ENCODE assay signal across 28 mouse cellular contexts in genomic region chr5:138258542-138258941, GRCm38 (mm10). TPM values are rescaled to one million over a fixed set of nuclear protein-coding genes. Genes with fewer than 3 reads are reported as not detected.
DNase-seq lines count a peak whose midpoint lies in the region; ATAC-seq and TF ChIP-seq lines count a peak whose summit lies in the region.
"Had no signal": no experiment of that assay in that cellular context is flagged by ENCODE, and none has a peak within 500 bp of the region (broad histone marks: within the 10 kb centered on the region; RNA-seq: fewer than 3 reads in every experiment).

No protein-coding gene starts in this region.

- H3K4me1 ChIP-seq in heart, embryonic 13.5 days = peaks cover 66% of the 10 kb centered on the region
- H3K4me1 ChIP-seq in G1E (ENCODE audit: insufficient read depth, low read depth, low read length) = peaks cover 86% of the 10 kb centered on the region

- intact Hi-C loops in heart, postnatal 14 days (cut with DNase I) = loop anchor here (5.0 kb wide), 1 partner anchor 184 kb away; the partner anchor contains the start of gene Zfp157

- peaks cover 43% of the 10 kb centered on the region for H3K36me3 ChIP-seq in heart, embryonic 13.5 days
- peaks cover 65% of the 10 kb centered on the region for H3K36me3 ChIP-seq in G1E (replicated peaks)

- peak overlapping the region; percentile 45; the same call in 1 of the 2 replicates for H3K27ac ChIP-seq in heart, embryonic 13.5 days (replicated peaks)
- H3K27ac ChIP-seq: forebrain, embryonic 15.5 days; heart, embryonic 15.5 days; hindbrain, embryonic 12.5 days; limb, embryonic 12.5 days; lung, embryonic 15.5 days; midbrain, embryonic 12.5 days; stomach, postnatal 0 days had no signal

- 0 out of 2 replicates have a peak overlapping the region, but pooled peaks have one; percentile 1 for H3K4me2 ChIP-seq in heart, embryonic 13.5 days
- H3K4me2 ChIP-seq: forebrain, embryonic 15.5 days; heart, embryonic 15.5 days; hindbrain, embryonic 12.5 days; limb, embryonic 12.5 days; lung, embryonic 15.5 days; midbrain, embryonic 12.5 days had no signal

- WGBS in heart, embryonic 13.5 days = 58% methylated on average over 6 of the region's 6 CpGs

- no peak for TF ChIP-seq CTCF in G1E (IDR thresholded peaks at IDR 0.05; ENCODE audit: low read depth, low read length)

- peak; percentile 55 for DNase-seq in adrenal gland, adult 8-10 months
- no peak for DNase-seq in adrenal gland, postnatal 25 days
- DNase-seq in heart, postnatal 14 days = no peak
- no peak for DNase-seq in G1E (ENCODE audit: low spot score)
- DNase-seq in brain, adult 2 months (ENCODE audit: low read depth, low spot score) = peak; percentile 36
- no peak for DNase-seq in kidney, postnatal 14 days
- no peak for DNase-seq in spleen, postnatal 36 days (ENCODE audit: low spot score in 2 of 2)
- DNase-seq: cerebellum, postnatal 14 days; embryo, embryonic 11 days; gastrocnemius, postnatal 36 days; kidney, adult 2 months; kidney, postnatal 25 days; retina, postnatal 1 day; right cerebral cortex, postnatal 4 days had no signal

- no peaks in the 10 kb centered on the region for H3K9me3 ChIP-seq in heart, embryonic 13.5 days
- H3K9me3 ChIP-seq in G1E (replicated peaks) = no peaks in the 10 kb centered on the region
- H3K9me3 ChIP-seq: forebrain, embryonic 15.5 days; heart, embryonic 15.5 days; hindbrain, embryonic 12.5 days; limb, embryonic 12.5 days; lung, embryonic 15.5 days; midbrain, embryonic 12.5 days had no signal

- no peaks in the 10 kb centered on the region for H3K27me3 ChIP-seq in heart, embryonic 13.5 days (replicated peaks)
- H3K27me3 ChIP-seq in G1E (ENCODE audit: insufficient read depth, low read length) = no peaks in the 10 kb centered on the region
- H3K27me3 ChIP-seq: CH12.LX; forebrain, embryonic 15.5 days; heart, embryonic 15.5 days; hindbrain, embryonic 12.5 days; limb, embryonic 12.5 days; lung, embryonic 15.5 days; midbrain, embryonic 12.5 days had no signal

- H3K4me3 ChIP-seq in heart, embryonic 13.5 days = no peak overlapping the region
- H3K4me3 ChIP-seq in G1E (ENCODE audit: low read depth, low read length) = peak overlapping the region; percentile 69; the same call in 1 of the 2 replicates
- H3K4me3 ChIP-seq: forebrain, embryonic 15.5 days; heart, embryonic 15.5 days; hindbrain, embryonic 12.5 days; limb, embryonic 12.5 days; lung, embryonic 15.5 days; midbrain, embryonic 12.5 days had no signal

- ATAC-seq in heart, embryonic 13.5 days (ENCODE audit: extremely low read depth, insufficient number of reproducible peaks, low FRiP score, low TSS enrichment) = no peak
- ATAC-seq in G1E (ENCODE audit: extremely low read depth, insufficient number of reproducible peaks, low FRiP score, poor library complexity, severe bottlenecking) = no peak
- ATAC-seq: forebrain, embryonic 15.5 days had no signal

- H3K9ac ChIP-seq in heart, embryonic 13.5 days = 0 out of 2 replicates have a peak overlapping the region, but pooled peaks have one; percentile 38
- H3K9ac ChIP-seq: forebrain, embryonic 15.5 days; heart, embryonic 15.5 days; hindbrain, embryonic 12.5 days; lung, embryonic 15.5 days; midbrain, embryonic 12.5 days had no signal

RNA-seq across cellular contexts. Expression of gene Lamtor4, which starts 3.3 kb away (rescaled TPM):
- 100 to 1,000 TPM in 2 of 4 experiments, 10 to 100 TPM in 2; 86.5 to 106 (median 99.5) TPM for total RNA-seq in adrenal gland, adult 8-10 months (2022)
- total RNA-seq in adrenal gland, postnatal 25 days (2021) = 79.7 and 96.6 TPM in 2 replicates
- polyA plus RNA-seq in heart, embryonic 13.5 days (2015; fragmentation: Nextera tagmentation; extraction: Ambion mirVana) = 77.9 and 86.8 TPM in 2 replicates
- total RNA-seq in heart, postnatal 14 days (2021) = 10 to 100 TPM; 59.2 to 63.4 TPM
- total RNA-seq in G1E (2014; fragmentation: Nextera tagmentation) (13.3 and 14.5 TPM in 2 replicates), G1E (2017) (22.9 and 33.1 TPM in 2 replicates)
- 51.8 and 51.9 TPM in 2 replicates for polyA plus RNA-seq in G1E (2012)

RNA-seq across cellular contexts. Expression of gene BC037034, which starts 5.3 kb away (rescaled TPM):
- total RNA-seq in adrenal gland, adult 8-10 months (2022) = 10 to 100 TPM; 22.7 to 48.4 (median 37.4) TPM
- total RNA-seq in adrenal gland, postnatal 25 days (2021) = 31.6 and 38.4 TPM in 2 replicates
- 2.9 and 3.0 TPM in 2 replicates for polyA plus RNA-seq in heart, embryonic 13.5 days (2015; fragmentation: Nextera tagmentation; extraction: Ambion mirVana)
- total RNA-seq in heart, postnatal 14 days (2021) = 1 to 10 TPM; 4.1 to 5.2 TPM
- total RNA-seq in G1E (2014; fragmentation: Nextera tagmentation) (35.6 and 41.8 TPM in 2 replicates), G1E (2017) (24.6 and 33.0 TPM in 2 replicates)
- polyA plus RNA-seq in G1E (2012) = 139 and 151 TPM in 2 replicates

RNA-seq across cellular contexts. Expression of gene Gal3st4, which starts 14.1 kb away (rescaled TPM):
- total RNA-seq in adrenal gland, adult 8-10 months (2022) = under 1 TPM in 2 of 4 experiments, not detected in 2; 0.17 to 0.38 TPM
- not detected in 2 replicates for total RNA-seq in adrenal gland, postnatal 25 days (2021)
- polyA plus RNA-seq in heart, embryonic 13.5 days (2015; fragmentation: Nextera tagmentation; extraction: Ambion mirVana) = 0.64 and 1.0 TPM in 2 replicates
- total RNA-seq in heart, postnatal 14 days (2021) = under 1 TPM; 0.38 to 0.41 TPM
- not detected in 2 replicates for total RNA-seq in G1E (2014; fragmentation: Nextera tagmentation)
- 0.06 and 0.27 TPM in 2 replicates for total RNA-seq in G1E (2017)
- polyA plus RNA-seq in G1E (2012) = not detected in 2 replicates
- total RNA-seq: monocyte, adult 5-6 weeks had no signal

RNA-seq across cellular contexts. Expression of gene Gm43720, which starts 21.2 kb away (rescaled TPM):
- not detected for total RNA-seq in adrenal gland, adult 8-10 months (2022)
- not detected in 2 replicates for total RNA-seq in adrenal gland, postnatal 25 days (2021)
- polyA plus RNA-seq in heart, embryonic 13.5 days (2015; fragmentation: Nextera tagmentation; extraction: Ambion mirVana) = 0.04 and 0.06 TPM in 2 replicates
- under 1 TPM in 1 of 2 experiments, not detected in 1; 0.05 TPM for total RNA-seq in heart, postnatal 14 days (2021)
- total RNA-seq in G1E (2014; fragmentation: Nextera tagmentation) (not detected in 2 replicates), G1E (2017) (0.05 and 0.06 TPM in 2 replicates)
- polyA plus RNA-seq in G1E (2012) = not detected in 2 replicates
- total RNA-seq: CH12.LX; gastrocnemius, postnatal 36 days; megakaryocyte progenitor cell, adult 5-6 weeks; monocyte, adult 5-6 weeks had no signal
- polyA plus RNA-seq: kidney, adult 2 months; midbrain, embryonic 12.5 days; neural tube, embryonic 11.5 days; thymus, postnatal 0 days; urinary bladder, adult 2 months had no signal

RNA-seq across cellular contexts. Expression of gene Gpc2, which starts 21.3 kb away (rescaled TPM):
- total RNA-seq in adrenal gland, adult 8-10 months (2022) = 1 to 10 TPM in 2 of 4 experiments, under 1 TPM in 2; 0.38 to 1.3 (median 0.97) TPM
- 0.81 and 0.91 TPM in 2 replicates for total RNA-seq in adrenal gland, postnatal 25 days (2021)
- 9.3 and 9.7 TPM in 2 replicates for polyA plus RNA-seq in heart, embryonic 13.5 days (2015; fragmentation: Nextera tagmentation; extraction: Ambion mirVana)
- total RNA-seq in heart, postnatal 14 days (2021) = under 1 TPM; 0.26 to 0.51 TPM
- total RNA-seq in G1E (2014; fragmentation: Nextera tagmentation) (not detected in 2 replicates), G1E (2017) (0.06 TPM in 1 of 2 replicates, not detected in the other)
- not detected in 2 replicates for polyA plus RNA-seq in G1E (2012)
- total RNA-seq: CH12.LX; gastrocnemius, postnatal 36 days had no signal

Comparison
In these comparisons a context has a peak if more than half of its experiments do, and no peak if none do; other contexts are left out.
1. DNase-seq: peak in adrenal gland, adult 8-10 months (single experiment) and brain, adult 2 months (single experiment); none in adrenal gland, postnatal 25 days (single experiment), heart, postnatal 14 days (0 of 2), G1E (single experiment), kidney, postnatal 14 days (single experiment) and spleen, postnatal 36 days (0 of 2).